Mouse (Mus musculus): ENCODE data around the gene Klc1. TPM values are rescaled to one million over a fixed set of nuclear protein-coding genes. Genes with fewer than 3 reads are reported as not detected.
A peak's percentile ranks its signal among the peaks of the same experiment; 100 is the strongest.
"Not testable (repeated sequence)": the region's sequence is repeated elsewhere in the genome, so short reads cannot be mapped to it uniquely, and the experiment has no call there.

Gene Klc1
- 100 to 1,000 TPM in 2 of 4 experiments, 10 to 100 TPM in 2; 87.5 to 137 (median 109) TPM for total RNA-seq (2022)

DNA sequence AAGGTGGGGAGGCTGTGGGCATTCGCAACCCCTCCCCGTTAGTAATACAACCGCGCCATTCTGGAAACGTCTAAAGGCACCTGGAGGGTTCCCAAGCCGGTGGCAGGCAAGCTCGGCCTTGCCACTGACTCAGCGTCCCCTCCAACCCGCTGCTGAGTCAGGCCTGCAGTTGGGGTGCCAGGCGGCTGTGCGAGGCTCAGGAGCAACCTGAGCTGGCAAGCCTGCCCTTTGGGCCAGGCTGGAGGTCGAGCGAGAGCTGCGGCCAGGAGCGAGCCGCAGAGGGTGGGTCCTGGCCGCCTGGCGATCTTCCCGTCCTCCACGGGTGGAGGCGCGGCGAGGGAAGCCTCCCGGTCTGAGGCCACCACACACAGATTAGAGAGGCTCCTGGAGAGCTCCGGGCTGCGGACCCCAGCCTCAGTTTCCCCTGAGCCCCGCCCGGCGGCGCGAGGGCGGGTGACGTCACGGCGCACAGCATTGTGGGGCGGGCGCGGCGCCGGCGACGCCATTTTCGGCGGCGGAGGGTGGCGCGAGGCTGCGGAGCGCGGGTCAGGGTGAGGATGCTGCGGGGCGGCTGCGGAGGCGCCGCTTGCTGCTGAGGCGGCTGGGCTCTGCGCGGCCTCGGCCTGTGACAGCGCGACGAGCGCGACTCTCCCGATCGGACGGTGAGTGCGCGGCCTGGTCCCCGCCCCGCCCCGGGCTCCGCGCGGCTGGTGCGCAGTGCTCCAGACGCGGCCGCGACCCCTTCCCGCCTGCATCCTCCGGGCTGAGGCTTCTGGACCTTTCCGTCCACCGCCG, at the start of gene Klc1:
Gene Klc1, plus strand, starts transcription at position 469 of the 795 bp plus-strand sequence.
- DNase-seq: peak; percentile 62

- no peak for DNase-seq
Observed at GRCm38 (mm10) chr12:111710091-111710490, 48.6 kb upstream of the Klc1 start.

- no peak for DNase-seq
Observed at GRCm38 (mm10) chr12:111712476-111712875, 46.2 kb upstream of the Klc1 start.

DNA sequence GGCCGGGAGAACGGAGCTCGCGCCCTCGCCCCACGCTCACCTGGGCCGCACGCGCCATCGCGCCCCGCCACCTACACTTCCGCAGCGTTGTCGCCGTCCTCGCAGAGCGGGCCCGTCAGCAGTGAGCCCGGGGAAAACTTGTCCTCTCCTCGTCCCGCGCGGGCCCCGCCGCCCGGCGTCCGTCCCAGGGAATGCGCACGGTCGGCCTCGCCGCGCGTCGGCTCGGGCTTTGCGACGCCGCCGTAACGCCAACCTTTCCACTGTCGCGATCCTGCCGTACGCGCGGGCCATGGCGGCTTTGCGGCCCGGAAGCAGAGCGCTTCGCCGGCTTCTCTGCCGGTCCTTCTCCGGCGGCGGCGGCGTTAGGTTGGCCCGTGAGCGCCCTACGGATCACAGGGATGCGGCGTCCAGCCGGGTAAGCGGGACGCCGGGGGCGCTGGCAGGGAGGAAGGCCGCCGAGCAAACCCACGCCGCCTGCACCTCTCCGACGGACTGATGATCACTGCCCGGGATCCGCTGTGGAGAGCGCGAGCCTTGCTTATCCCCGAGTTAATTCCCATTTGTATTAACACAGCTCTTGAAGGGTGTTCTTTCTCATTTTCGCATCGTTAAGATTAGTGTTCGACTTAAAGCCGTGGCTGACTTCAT, 45.5 kb upstream of the Klc1 start, which contains the start of the genes Bag5 and Apopt1:
Gene Bag5, minus strand, starts transcription at position 254 of the 648 bp plus-strand sequence.
Gene Apopt1, plus strand, starts transcription at position 258 of the 648 bp plus-strand sequence.
- peak; percentile 89 for DNase-seq

- DNase-seq: not testable (repeated sequence)
Observed at GRCm38 (mm10) chr12:111713880-111714279, 44.8 kb upstream of the Klc1 start.

DNA sequence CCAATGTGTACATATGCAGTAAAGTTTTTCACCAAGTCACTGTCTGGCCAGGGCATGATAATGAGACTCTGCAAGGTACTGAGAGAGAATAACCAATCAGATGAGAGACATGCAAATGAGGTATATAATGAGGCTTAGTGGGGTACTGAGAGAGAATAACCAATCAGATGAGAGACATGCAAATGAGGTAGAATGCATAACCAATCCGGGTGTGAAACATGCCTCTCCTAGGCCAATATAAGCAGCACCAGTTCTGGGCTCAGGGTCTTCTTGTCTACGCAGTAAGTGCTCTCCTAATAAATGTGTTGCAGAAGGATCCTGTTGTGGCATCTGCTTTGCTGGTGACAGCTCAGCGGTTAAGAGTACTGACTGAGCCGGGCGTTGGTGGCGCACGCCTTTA, 42.1 kb upstream of the Klc1 start:
- DNase-seq: no peak

GRCm38 (mm10) chr12:111718656-111719055, 40.0 kb upstream of the Klc1 start:
- no peak for DNase-seq

DNA sequence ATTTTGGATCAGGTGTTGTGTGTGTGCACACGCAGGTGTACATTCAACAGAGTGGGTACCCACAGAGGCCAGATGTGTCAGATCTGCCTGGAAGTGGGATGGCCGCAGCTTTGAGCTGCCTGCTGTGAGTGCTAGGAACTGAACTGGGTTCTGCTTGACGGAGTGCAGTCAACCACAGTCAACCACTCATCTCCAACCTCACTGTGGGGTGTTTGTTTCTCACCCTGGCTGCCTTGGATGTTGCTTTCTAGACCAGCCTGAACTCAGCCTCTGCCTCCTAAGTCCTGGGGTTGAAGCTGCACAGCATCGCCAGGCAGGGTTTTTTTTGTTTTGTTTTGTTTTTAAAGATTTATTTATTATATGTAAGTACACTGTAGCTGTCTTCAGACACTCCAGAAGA, 38.4 kb upstream of the Klc1 start:
- DNase-seq: no peak

GRCm38 (mm10) chr12:111722654-111723053, 36.0 kb upstream of the Klc1 start:
- DNase-seq: no peak

DNA sequence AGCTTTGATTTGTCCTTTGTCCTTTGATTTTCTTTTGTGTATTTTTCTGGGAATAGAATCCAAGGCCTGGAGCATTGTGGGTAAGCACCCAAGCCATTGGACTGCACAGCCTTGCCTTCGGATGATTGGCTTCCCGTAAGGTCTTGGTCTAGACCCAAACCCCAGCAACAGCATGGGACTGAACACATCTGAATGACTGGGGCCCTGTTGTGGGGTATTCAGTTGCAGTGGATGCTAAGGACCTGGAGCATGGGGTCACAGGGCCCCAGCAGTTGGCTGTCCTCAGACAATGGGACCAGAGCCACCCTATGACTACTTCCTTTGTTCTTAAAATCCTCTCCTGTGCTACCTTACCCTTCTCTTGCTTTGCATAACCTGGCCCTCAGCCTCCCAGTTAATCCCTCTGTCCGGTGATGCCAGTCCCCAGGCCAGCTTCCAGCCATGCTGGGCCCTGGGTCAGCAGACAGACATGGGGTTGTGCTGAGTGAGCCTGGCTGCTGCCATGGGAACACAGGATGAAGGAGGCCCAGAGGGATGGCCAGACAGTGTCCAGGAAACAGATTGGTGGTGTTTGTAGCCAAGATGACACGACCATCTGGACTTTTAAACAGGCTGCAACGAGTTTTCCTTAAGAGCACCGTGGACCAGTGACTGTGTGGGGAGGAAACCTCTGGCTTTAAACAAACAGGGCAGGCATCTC, 33.9 kb upstream of the Klc1 start:
- DNase-seq: no peak

DNA sequence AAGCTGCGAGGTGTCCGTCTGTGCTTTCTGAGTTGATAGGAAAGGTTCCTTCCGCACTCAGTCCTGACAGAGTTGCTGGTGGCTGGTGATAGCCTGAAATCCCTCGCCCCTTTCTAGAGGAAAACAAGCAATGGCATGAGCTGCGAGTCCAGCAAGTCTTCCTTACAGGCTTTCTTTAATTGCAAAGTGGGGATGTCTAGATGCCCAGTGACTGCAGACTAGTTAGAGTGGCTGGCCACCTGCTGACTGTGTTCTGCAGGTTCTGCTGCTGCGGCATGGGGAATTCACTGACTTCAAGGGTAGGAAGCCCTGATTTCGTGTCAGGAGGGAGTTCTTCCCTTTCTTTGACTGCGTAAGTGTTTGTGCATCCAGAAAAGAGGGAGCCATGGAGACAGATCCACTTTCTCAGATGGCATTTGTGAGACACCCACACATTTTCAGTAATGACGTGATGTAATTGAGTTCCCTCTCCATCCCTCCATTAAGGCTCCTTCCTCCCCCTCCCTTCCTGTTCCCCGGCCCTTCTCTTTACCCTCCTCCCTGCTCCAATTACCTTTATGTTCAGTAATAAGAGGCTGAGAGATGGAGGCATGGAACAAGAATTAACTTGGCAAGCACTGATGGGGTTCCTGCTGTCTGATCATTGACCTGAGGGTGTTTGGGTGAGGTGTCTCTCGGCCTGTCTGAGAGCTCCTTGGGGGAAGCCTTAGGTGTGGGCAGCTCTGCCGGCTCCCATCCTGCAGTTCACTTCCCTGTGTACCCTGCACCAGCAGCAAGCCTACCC, 33.1 kb upstream of the Klc1 start:
- no peak for DNase-seq

DNA sequence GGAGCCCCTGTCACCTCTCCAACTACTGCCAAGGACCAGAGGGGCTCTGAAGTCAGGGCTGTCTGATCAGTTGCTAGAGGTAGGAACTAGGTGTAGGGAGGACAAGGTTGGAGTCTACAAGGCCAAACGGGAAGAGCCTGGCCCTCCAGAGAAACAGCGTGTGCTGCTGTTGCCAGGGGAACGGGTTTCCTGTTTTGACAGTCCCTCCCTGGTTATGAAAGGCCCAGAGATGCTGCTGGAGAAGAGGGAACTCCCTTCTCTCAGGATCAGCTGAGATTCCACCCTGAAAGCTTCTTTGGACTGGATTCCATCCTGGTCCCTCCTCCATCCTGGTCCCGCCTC, 32.6 kb upstream of the Klc1 start:
- no peak for DNase-seq

DNA sequence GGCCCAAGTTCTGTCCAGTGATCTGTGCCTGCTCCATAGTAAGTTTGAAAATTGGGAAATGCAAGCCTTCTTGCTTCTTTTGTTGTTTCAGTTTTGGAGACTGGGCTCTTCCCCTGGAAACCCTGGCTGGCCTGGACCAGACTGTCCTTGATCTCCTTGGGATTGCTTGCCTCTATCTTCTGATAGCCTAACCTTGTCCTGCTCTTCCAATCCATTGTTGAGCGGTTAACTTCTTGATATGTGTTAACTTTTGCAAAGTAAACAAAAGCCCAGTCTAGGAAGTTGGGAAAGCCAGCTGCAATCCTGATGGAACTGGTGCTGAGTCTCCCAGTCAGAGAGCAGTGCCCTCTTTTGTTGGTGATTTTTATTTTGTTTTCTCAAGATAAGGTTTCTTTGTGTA, 30.7 kb upstream of the Klc1 start:
- DNase-seq: no peak

- DNase-seq: peak; percentile 78
Observed at GRCm38 (mm10) chr12:111731822-111732807, 26.5 kb upstream of the Klc1 start.

- DNase-seq: no peak
Observed at GRCm38 (mm10) chr12:111732921-111733320, 25.7 kb upstream of the Klc1 start.

- DNase-seq: no peak
Observed at GRCm38 (mm10) chr12:111734912-111735311, 23.7 kb upstream of the Klc1 start.

GRCm38 (mm10) chr12:111736676-111737075, 22.0 kb upstream of the Klc1 start:
- DNase-seq: not testable (repeated sequence)

GRCm38 (mm10) chr12:111737370-111737769, 21.3 kb upstream of the Klc1 start:
- DNase-seq: no peak

- DNase-seq: no peak
Observed at GRCm38 (mm10) chr12:111738754-111739153, 19.9 kb upstream of the Klc1 start.

DNA sequence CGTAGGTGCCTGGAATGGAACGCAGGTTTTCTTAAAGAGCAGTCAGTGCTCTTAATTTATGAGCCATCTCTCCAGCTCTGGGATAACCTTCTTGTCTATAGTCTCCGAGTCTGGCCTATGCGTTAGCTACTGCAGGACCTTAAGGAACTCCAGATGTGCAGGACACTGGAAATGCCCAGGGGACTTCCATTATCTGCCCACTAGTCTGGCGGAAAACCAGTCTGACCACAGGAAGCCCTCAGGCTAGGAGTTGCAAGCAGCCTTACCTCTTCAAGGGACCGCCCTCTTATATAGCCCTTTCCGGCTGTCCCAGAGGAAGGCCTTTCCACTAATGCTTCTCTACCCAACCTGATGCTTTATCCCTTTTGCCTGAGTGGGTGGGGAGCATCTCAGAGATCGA, 17.3 kb upstream of the Klc1 start:
- no peak for DNase-seq

DNA sequence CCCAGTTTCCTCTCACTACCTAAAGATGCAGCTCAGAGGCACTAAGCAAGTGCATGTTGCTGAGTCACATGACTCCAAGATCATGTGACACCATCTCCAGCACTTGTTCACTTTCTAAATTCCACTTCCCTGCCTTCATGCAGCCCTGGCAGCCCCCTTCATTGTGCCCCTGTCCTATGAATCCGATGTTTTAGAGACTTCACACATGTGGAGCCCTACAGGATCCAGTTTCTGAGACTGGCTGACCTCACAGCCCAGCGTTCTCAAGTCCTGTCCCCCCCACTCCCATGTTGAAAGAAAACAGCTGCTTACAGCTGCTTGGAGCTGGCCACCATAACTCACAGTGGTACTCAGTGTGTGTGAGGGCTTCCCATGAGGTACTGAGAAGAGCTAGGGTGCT, 15.2 kb upstream of the Klc1 start:
- DNase-seq: no peak
